Mouse (Mus musculus): ENCODE data around the gene Mxi1. TPM values are rescaled to one million over a fixed set of nuclear protein-coding genes. Genes with fewer than 3 reads are reported as not detected.
A peak's percentile ranks its signal among the peaks of the same experiment; 100 is the strongest.

The Mxi1 gene
- total RNA-seq, 1 experiment from 2014 or later = 75.6 TPM

- no peak for ATAC-seq (replicated peaks in 1 of 2; ENCODE audit: insufficient read depth in 1 of 2, low FRiP score in 2 of 2, low TSS enrichment in 1 of 2, low read depth in 1 of 2, poor library complexity in 2 of 2, severe bottlenecking in 2 of 2)
Measured at GRCm38 (mm10) chr19:53314530-53315208, 4.4 kb downstream of the Mxi1 start.

DNA sequence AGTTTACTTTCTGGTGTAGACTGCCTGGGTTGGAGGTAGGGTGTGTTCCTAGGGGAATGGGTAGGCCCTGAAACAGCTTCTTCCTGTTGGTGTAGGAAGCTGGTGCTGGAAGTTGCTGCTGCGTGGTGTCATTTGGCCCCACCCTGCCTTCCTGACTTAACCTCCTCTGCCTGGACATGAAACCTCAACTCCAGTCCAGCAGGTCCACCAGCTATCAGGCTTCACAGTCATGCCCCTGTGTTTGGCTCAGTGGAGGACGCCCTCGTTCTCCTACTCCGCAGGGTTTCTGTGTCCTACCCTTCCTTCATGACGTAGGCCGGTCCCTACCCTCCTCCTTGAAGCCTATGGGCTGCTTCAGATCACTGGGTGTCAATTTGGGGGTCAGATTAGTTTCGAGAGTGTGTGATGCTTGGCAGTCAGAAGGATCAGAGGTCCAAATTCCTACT, 4.9 kb downstream of the Mxi1 start:
- ATAC-seq (replicated peaks in 1 of 2; ENCODE audit: insufficient read depth in 1 of 2, low FRiP score in 2 of 2, low TSS enrichment in 1 of 2, low read depth in 1 of 2, poor library complexity in 2 of 2, severe bottlenecking in 2 of 2) = no peak

DNA sequence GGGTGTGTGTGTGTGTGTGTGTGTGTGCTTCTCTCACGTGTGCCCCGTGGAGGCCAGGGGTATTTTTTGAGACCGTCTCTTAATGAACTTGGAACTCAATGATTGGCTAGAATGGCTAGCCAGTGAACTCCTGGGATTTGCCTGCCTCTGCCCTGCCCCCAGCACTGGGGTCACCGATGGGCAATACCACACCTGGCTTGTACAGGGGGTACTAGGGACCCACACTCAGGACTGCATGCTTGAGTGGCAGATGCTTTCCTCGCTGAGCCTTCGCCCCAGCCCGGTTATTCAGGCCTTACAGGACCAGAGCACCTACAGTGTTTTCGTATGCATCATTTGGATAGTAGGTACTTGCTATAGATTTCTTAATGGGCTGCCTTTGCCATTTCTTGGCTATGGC, 5.8 kb downstream of the Mxi1 start:
- no peak for ATAC-seq (replicated peaks in 1 of 2; ENCODE audit: insufficient read depth in 1 of 2, low FRiP score in 2 of 2, low TSS enrichment in 1 of 2, low read depth in 1 of 2, poor library complexity in 2 of 2, severe bottlenecking in 2 of 2)

GRCm38 (mm10) chr19:53316963-53317362, 6.6 kb downstream of the Mxi1 start:
- ATAC-seq (replicated peaks in 1 of 2; ENCODE audit: insufficient read depth in 1 of 2, low FRiP score in 2 of 2, low TSS enrichment in 1 of 2, low read depth in 1 of 2, poor library complexity in 2 of 2, severe bottlenecking in 2 of 2) = no peak

- peak; percentile 8 to 18; a peak in 3 of 4 replicates for ATAC-seq (replicated peaks in 1 of 2; ENCODE audit: insufficient read depth in 1 of 2, low FRiP score in 2 of 2, low TSS enrichment in 1 of 2, low read depth in 1 of 2, poor library complexity in 2 of 2, severe bottlenecking in 2 of 2)
Measured at GRCm38 (mm10) chr19:53318143-53319132, 8.1 kb downstream of the Mxi1 start.

- ATAC-seq (replicated peaks in 1 of 2; ENCODE audit: insufficient read depth in 1 of 2, low FRiP score in 2 of 2, low TSS enrichment in 1 of 2, low read depth in 1 of 2, poor library complexity in 2 of 2, severe bottlenecking in 2 of 2) = no peak
Measured at GRCm38 (mm10) chr19:53320264-53321110, 10.2 kb downstream of the Mxi1 start.

GRCm38 (mm10) chr19:53321273-53321672, 11.0 kb downstream of the Mxi1 start:
- ATAC-seq (replicated peaks in 1 of 2; ENCODE audit: insufficient read depth in 1 of 2, low FRiP score in 2 of 2, low TSS enrichment in 1 of 2, low read depth in 1 of 2, poor library complexity in 2 of 2, severe bottlenecking in 2 of 2) = no peak

DNA sequence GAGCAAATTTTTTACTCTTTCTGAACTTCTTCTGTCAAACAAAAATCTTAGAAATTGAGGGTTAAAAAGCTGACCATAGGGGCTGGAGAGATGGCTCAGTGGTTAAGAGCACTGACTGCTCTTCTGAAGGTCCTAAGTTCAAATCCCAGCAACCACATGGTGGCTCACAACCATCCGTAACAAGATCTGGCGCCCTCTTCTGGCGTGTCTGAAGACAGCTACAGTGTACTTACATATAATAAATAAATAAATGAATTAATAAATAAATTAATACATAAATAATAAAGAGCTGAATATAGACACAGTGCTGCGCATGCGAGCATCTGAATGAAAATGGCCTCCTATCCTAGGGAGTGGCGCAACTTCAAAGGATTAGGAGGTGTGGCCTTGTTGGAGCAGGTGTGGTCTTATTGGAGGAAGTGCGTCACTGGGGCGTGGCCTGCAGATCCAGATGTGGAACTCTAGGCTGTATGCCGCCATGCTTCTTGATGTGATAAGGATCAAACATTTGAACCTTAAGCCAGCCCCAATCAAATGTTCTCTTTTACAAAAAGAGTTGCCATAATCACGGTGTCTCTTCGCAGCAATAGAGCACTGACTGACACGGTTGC, 12.2 kb downstream of the Mxi1 start:
- ATAC-seq (replicated peaks in 1 of 2; ENCODE audit: insufficient read depth in 1 of 2, low FRiP score in 2 of 2, low TSS enrichment in 1 of 2, low read depth in 1 of 2, poor library complexity in 2 of 2, severe bottlenecking in 2 of 2) = no peak

GRCm38 (mm10) chr19:53324866-53325265, 14.5 kb downstream of the Mxi1 start:
- ATAC-seq (replicated peaks in 1 of 2; ENCODE audit: insufficient read depth in 1 of 2, low FRiP score in 2 of 2, low TSS enrichment in 1 of 2, low read depth in 1 of 2, poor library complexity in 2 of 2, severe bottlenecking in 2 of 2) = no peak

DNA sequence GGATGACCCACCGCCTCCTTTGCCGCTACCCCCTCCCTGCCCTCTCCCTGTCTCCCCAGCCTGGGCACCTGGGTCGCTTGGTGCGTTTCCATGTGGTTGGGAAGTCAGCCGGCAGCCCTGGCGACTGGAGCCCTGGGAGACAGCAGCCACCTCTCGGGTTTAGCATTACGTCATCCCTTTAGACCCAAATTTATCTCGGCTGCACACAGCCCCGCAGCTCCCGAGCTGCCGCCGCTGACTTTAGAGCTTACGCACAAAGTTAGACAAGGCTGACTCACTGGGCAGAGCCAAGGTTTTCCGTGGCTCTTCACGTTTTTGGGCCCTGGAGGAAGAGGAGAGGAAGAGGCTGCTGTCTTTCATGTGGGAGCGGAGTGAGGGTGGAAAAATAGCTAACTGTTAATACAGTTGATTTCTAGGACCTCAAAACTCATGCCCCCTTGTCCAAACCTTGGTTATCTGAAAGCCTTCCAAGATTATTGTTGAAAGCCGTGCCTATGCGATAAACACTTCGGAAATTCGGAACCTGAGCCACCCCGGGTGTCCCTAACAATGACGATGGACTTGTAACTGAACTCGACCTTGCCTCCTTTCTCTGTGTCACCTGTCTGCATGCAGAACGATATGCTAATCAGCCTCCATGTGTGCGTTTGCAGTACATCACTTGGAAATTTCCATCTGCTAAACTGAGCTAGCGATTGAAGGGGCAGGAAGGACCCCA, 15.4 kb downstream of the Mxi1 start:
- ATAC-seq (replicated peaks in 1 of 2; ENCODE audit: insufficient read depth in 1 of 2, low FRiP score in 2 of 2, low TSS enrichment in 1 of 2, low read depth in 1 of 2, poor library complexity in 2 of 2, severe bottlenecking in 2 of 2) = peak; percentile 56 to 58

GRCm38 (mm10) chr19:53328116-53328515, 17.8 kb downstream of the Mxi1 start:
- peak in 1 of 2 experiments; percentile 13; a peak in 1 of 4 replicates for ATAC-seq (replicated peaks in 1 of 2; ENCODE audit: insufficient read depth in 1 of 2, low FRiP score in 2 of 2, low TSS enrichment in 1 of 2, low read depth in 1 of 2, poor library complexity in 2 of 2, severe bottlenecking in 2 of 2)

GRCm38 (mm10) chr19:53329221-53329991, 19.1 kb downstream of the Mxi1 start:
- ATAC-seq (replicated peaks in 1 of 2; ENCODE audit: insufficient read depth in 1 of 2, low FRiP score in 2 of 2, low TSS enrichment in 1 of 2, low read depth in 1 of 2, poor library complexity in 2 of 2, severe bottlenecking in 2 of 2) = peak; percentile 38 to 49; a peak in 3 of 4 replicates

DNA sequence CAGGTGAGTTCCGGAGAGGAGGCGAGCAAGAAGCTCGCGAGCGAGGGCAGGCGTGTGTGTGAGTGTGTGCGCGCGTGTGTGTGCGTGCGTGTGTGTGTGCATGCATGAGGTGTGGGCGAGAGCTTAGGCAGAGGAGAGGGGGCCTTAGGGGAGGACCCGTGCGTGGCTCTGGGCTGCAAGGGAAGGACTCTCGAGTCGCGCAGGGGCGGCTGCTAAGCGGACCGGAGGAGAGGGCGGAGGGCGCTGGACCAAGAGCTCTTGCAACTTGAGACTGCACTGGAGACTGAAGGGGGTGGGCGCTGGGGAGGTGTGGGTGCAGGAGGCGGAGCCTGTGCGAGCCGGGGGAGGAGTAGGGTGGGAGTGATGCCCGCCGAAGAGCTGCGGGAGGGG, 19.7 kb downstream of the Mxi1 start:
- peak; percentile 46 to 61 for ATAC-seq (replicated peaks in 1 of 2; ENCODE audit: insufficient read depth in 1 of 2, low FRiP score in 2 of 2, low TSS enrichment in 1 of 2, low read depth in 1 of 2, poor library complexity in 2 of 2, severe bottlenecking in 2 of 2)

GRCm38 (mm10) chr19:53331882-53332500, 21.7 kb downstream of the Mxi1 start:
- no peak for ATAC-seq (replicated peaks in 1 of 2; ENCODE audit: insufficient read depth in 1 of 2, low FRiP score in 2 of 2, low TSS enrichment in 1 of 2, low read depth in 1 of 2, poor library complexity in 2 of 2, severe bottlenecking in 2 of 2)

DNA sequence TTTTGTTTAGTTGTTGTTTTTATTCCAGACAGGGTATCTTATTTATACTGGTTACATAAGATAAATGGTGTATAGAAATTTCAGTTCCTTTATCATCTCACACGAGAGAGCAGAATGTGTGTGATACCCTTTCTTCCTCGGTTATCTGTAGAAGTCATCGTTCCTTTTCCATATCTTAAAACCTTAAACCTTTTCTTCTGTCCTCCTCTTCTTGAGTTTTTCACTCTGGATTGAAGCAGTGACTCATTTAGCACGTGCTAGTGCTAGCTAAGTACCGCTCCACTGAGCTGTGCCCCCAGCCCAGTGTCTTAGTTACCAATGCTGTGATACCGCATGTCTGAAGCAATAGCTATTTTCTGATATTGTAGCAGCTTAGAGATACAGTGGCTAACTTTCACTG, 23.4 kb downstream of the Mxi1 start:
- no peak for ATAC-seq (replicated peaks in 1 of 2; ENCODE audit: insufficient read depth in 1 of 2, low FRiP score in 2 of 2, low TSS enrichment in 1 of 2, low read depth in 1 of 2, poor library complexity in 2 of 2, severe bottlenecking in 2 of 2)

Measured in hematopoietic stem cell, adult 5-6 weeks (primary cell).